Mouse (Mus musculus): ENCODE measurements around the gene Mxra7. TPM values are rescaled to one million over a fixed set of nuclear protein-coding genes. Genes with fewer than 3 reads are reported as not detected.

Mxra7 gene
- polyA plus RNA-seq, 1 experiment = 126 TPM

DNA sequence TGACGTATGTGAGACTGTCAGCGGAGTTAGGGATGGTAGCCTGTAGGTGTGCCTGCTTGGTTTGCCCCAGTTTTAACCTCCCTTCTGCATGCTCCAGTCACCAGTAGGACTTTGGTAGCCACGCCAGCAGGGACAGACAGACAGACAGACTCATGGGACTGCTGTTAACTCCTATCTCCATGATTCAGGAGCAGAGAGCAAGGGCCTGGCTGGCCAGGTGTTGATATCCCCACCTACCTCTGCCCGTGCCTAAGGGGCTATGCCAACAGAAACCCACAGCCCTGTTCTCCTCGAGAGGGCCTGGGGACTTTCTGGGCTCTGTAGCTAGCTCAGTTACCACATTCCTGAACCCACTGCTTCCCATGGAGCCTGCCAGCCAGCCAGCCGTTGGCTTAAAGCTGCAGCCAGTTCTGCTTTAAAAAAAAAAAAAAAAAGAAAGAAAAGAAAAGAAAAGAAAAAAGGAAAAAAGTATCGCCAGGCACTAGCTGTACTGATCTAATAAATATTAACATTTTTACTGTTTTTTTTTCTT, 12.9 kb downstream of the Mxra7 start:
- peaks cover 46% of the 10 kb centered on the region for H3K79me2 ChIP-seq (ENCODE audit: control insufficient read depth, insufficient read depth)
- TF ChIP-seq POLR2A (IDR thresholded peaks at IDR 0.05; ENCODE audit: insufficient read length, low read depth) (peak; percentile 29), SRF (IDR thresholded peaks at IDR 0.05; ENCODE audit: control insufficient read depth, insufficient read length, low read depth) (no peak), MYOG (IDR thresholded peaks at IDR 0.05; ENCODE audit: control insufficient read depth in 1 of 3, insufficient read depth in 1 of 3, insufficient read length in 2 of 3, low read depth in 2 of 3) (no peak), POLR2AphosphoS2 (IDR thresholded peaks at IDR 0.05; ENCODE audit: insufficient read length, low read depth) (peak; percentile 21), CEBPB (IDR thresholded peaks at IDR 0.05; ENCODE audit: insufficient read depth, poor library complexity, severe bottlenecking) (no peak)
- H3ac ChIP-seq (ENCODE audit: control insufficient read depth, insufficient read length) = no peak overlapping the region
- H3K36me3 ChIP-seq (ENCODE audit: control insufficient read depth, insufficient read depth) = peaks cover 10% of the 10 kb centered on the region
- no peaks in the 10 kb centered on the region for H3K27me3 ChIP-seq (ENCODE audit: control insufficient read depth, insufficient read depth, insufficient read length)
- H3K4me2 ChIP-seq (ENCODE audit: low read depth) = peak overlapping the region; percentile 70
- no peak overlapping the region for H3K4me3 ChIP-seq

DNA sequence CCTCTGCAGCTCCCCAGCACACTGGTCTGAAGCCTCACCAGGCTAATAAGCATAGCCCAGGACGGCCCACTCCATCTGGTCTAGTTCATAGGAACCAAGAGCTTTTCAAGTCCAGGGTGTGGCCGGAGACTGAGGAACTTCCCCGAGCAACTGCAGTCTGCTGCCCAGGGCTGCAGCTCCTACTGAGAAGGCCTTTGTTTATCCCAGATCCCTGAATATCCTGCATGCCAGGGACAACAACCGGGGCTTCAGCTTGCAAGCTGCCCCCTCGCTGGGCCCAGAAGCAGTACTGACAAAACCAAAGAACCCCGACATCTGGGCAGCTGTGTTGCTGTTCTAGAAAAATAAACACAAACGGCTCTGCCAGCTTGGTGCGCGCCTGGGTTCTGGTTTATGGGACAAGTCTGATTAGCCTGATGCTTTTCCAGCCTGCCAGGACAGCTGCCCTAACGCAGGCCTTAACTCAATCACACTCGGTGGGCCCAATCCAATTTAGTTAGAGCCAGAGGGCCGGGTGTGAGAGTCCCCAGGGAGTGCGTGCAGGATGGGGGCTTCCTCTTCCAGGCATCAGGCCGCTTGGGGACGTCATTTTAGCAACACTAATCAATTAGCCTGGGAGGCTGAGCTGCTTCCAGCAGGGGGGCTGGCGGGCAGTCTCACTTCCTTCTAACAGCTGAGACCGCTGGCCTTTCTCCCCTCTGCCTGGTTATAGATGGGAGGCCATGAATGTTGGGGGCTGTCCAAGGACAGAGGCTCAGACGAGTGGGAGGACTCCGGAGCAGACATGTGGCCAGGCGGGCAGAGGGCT, 13.6 kb downstream of the Mxra7 start:
- Histone ChIP-seq H3ac (ENCODE audit: control insufficient read depth, insufficient read length) (no peak overlapping the region), H3K36me3 (ENCODE audit: control insufficient read depth, insufficient read depth) (peaks cover 11% of the 10 kb centered on the region), H3K4me3 (no peak overlapping the region), H3K4me2 (ENCODE audit: low read depth) (peak overlapping the region; percentile 70), H3K79me2 (ENCODE audit: control insufficient read depth, insufficient read depth) (peaks cover 39% of the 10 kb centered on the region), H3K27me3 (ENCODE audit: control insufficient read depth, insufficient read depth, insufficient read length) (no peaks in the 10 kb centered on the region)
- TF ChIP-seq SRF (IDR thresholded peaks at IDR 0.05; ENCODE audit: control insufficient read depth, insufficient read length, low read depth) (peak; percentile 8), MYOD1 (IDR thresholded peaks at IDR 0.05; ENCODE audit: control insufficient read depth in 1 of 3, insufficient read length in 2 of 3, low read depth in 2 of 3) (peak in 2 of 3 experiments; percentile 12 to 52), MAX (IDR thresholded peaks at IDR 0.05; ENCODE audit: low read depth) (no peak)

DNA sequence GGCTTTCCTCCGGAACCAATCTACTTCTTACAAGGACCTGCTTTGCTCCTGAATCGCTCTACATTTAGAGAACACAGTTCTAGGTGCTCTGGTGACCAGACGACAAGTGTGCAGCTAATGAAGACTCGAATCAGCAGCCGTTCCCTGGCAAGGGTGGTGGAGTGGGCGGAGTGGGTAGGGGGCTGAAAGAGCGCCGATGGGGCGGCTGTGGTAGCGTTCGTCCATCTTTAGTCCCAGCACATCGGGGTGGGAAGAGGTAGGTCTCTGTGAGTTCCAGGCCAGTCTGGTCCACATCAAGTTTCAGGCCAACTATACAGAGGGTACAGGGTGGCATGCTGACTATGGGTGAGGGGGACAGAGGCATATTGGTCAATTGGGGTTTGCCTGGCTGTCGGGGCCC, 14.2 kb downstream of the Mxra7 start:
- Histone ChIP-seq H3K4me2 (ENCODE audit: low read depth) (peak overlapping the region; percentile 16), H3K4me3 (no peak overlapping the region), H3K79me2 (ENCODE audit: control insufficient read depth, insufficient read depth) (peaks cover 32% of the 10 kb centered on the region), H3K27me3 (ENCODE audit: control insufficient read depth, insufficient read depth, insufficient read length) (no peaks in the 10 kb centered on the region), H3ac (ENCODE audit: control insufficient read depth, insufficient read length) (no peak overlapping the region), H3K36me3 (ENCODE audit: control insufficient read depth, insufficient read depth) (peaks cover 11% of the 10 kb centered on the region)
- no peak for TF ChIP-seq USF1 (IDR thresholded peaks at IDR 0.05; ENCODE audit: low read depth)
- no peak for TF ChIP-seq E2F4 (IDR thresholded peaks at IDR 0.05; ENCODE audit: insufficient read depth)
- no peak for TF ChIP-seq MYOG (IDR thresholded peaks at IDR 0.05; ENCODE audit: control insufficient read depth in 1 of 3, insufficient read depth in 1 of 3, insufficient read length in 2 of 3, low read depth in 2 of 3)
- TF ChIP-seq MYOD1 (IDR thresholded peaks at IDR 0.05; ENCODE audit: control insufficient read depth in 1 of 3, insufficient read length in 2 of 3, low read depth in 2 of 3) = no peak
- no peak for TF ChIP-seq CEBPB (IDR thresholded peaks at IDR 0.05; ENCODE audit: insufficient read depth, poor library complexity, severe bottlenecking)
- no peak for TF ChIP-seq SRF (IDR thresholded peaks at IDR 0.05; ENCODE audit: control insufficient read depth, insufficient read length, low read depth)
- no peak for TF ChIP-seq POLR2AphosphoS2 (IDR thresholded peaks at IDR 0.05; ENCODE audit: insufficient read length, low read depth)
- no peak for TF ChIP-seq POLR2A (IDR thresholded peaks at IDR 0.05; ENCODE audit: insufficient read length, low read depth)
- no peak for TF ChIP-seq TCF3 (IDR thresholded peaks at IDR 0.05; ENCODE audit: insufficient read length, low read depth)
- no peak for TF ChIP-seq REST (IDR thresholded peaks at IDR 0.05; ENCODE audit: insufficient read depth, insufficient read length)
- no peak for TF ChIP-seq TCF12 (IDR thresholded peaks at IDR 0.05; ENCODE audit: insufficient read depth, poor library complexity, severe bottlenecking)

DNA sequence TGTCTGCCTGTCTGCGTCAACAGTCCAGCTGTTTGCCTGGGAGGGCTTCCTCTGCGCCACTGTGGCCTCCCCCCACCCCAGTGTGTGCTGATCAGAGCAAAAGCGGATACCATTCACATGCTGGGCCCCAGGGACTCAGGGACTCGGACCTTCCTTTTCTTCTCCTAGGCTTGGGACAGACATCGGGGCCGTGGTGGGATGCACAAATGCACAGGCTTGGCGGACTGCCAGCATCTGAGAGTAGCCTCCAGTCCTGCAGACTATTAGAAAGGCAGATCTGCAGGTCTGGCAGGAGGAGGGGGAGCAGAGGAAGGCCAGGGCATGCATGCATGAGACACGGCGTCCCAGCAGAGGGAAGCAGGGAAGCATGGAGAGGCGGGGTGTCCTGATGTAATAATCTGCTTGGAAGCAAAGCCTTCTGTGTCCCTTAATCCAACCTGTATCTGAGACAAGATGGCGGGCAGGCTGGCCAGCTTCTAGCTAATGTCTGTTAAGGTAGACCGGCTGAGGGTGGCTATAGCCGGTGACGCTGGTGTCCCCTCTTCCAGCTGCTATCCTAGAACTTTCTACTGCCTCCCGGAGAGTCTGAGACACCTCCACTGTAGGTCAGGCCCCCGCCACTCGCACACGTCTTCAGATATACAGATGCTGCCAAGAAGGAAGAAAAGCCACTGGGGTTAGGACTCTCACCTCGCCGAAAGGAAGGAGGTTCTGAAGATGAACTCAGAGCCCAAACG, 14.9 kb downstream of the Mxra7 start:
- TF ChIP-seq USF1 (IDR thresholded peaks at IDR 0.05; ENCODE audit: low read depth) (no peak), POLR2AphosphoS2 (IDR thresholded peaks at IDR 0.05; ENCODE audit: insufficient read length, low read depth) (no peak), MYOG (IDR thresholded peaks at IDR 0.05; ENCODE audit: control insufficient read depth in 1 of 3, insufficient read depth in 1 of 3, insufficient read length in 2 of 3, low read depth in 2 of 3) (no peak), REST (IDR thresholded peaks at IDR 0.05; ENCODE audit: insufficient read depth, insufficient read length) (no peak), SRF (IDR thresholded peaks at IDR 0.05; ENCODE audit: control insufficient read depth, insufficient read length, low read depth) (no peak), MAX (IDR thresholded peaks at IDR 0.05; ENCODE audit: low read depth) (no peak), POLR2A (IDR thresholded peaks at IDR 0.05; ENCODE audit: insufficient read length, low read depth) (no peak), E2F4 (IDR thresholded peaks at IDR 0.05; ENCODE audit: insufficient read depth) (no peak)
- no peaks in the 10 kb centered on the region for H3K27me3 ChIP-seq (ENCODE audit: control insufficient read depth, insufficient read depth, insufficient read length)
- H3ac ChIP-seq (ENCODE audit: control insufficient read depth, insufficient read length) = no peak overlapping the region
- H3K36me3 ChIP-seq (ENCODE audit: control insufficient read depth, insufficient read depth) = peaks cover 11% of the 10 kb centered on the region
- no peak overlapping the region for H3K4me3 ChIP-seq
- no peak overlapping the region for H3K4me2 ChIP-seq (ENCODE audit: low read depth)
- H3K79me2 ChIP-seq (ENCODE audit: control insufficient read depth, insufficient read depth) = peaks cover 26% of the 10 kb centered on the region
